Mouse (Mus musculus) cerebellum, adult 2 months (tissue): ENCODE measurements around the gene Tmem177.

Experiments
- CTCF ChIP-seq: fragments of 200-500 bp; IDR thresholded peaks from 2 replicates; pipeline ENCODE4 v1.5.1; 2011; ENCODE audit warnings: low read depth, mild to moderate bottlenecking, control low read depth, low read length, moderate library complexity, borderline replicate concordance; ENCODE audit not compliant: insufficient read depth
- POLR2A ChIP-seq: fragments of 200-500 bp; IDR thresholded peaks from 2 replicates; pipeline ENCODE4 v1.6.1; 2011; ENCODE audit warnings: low read length, control low read depth, borderline replicate concordance; ENCODE audit not compliant: insufficient read depth

GRCm38 (mm10) chr1:119957716-119958222 is 44.8 kb upstream of the Tmem177 start:
- no peak for TF ChIP-seq CTCF
- no peak for TF ChIP-seq POLR2A
